Mouse (Mus musculus) small intestine, adult 2 months (tissue): Measurements from ENCODE around the gene Kcnip1.

Experiments
- CTCF ChIP-seq: fragments of 200-500 bp; IDR thresholded peaks from 2 replicates; pipeline ENCODE4 v1.5.1; 2012; ENCODE audit warnings: low read depth, mild to moderate bottlenecking, control low read depth, inconsistent platforms, low read length, moderate library complexity, mixed read lengths; ENCODE audit not compliant: insufficient replicate concordance, insufficient read length; ENCODE audit errors: extremely low read depth
- POLR2A ChIP-seq: fragments of 200-500 bp; IDR thresholded peaks from 2 replicates; pipeline ENCODE4 v1.6.1; 2012; ENCODE audit warnings: low read depth, mild to moderate bottlenecking, control low read depth, inconsistent platforms, low read length, moderate library complexity

DNA sequence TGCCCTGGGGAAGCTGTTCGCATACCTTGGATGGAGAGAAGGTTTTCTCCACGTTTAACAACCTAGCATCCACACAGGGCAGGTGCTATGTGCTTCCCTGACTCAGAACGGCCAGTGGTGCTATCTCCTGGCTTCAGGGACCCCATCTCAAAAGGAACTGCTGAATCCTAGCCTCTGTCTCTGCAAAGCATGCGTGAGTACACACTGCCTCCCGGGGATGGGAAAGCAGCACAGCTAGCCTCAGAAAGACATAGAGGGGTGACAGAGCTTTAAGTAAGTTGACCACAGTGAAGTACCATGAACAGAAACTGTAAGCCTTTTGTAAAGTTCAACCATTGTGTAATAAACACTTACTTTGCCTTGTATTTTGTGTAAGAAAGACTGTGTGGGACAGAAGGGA is 544 bp upstream of the Kcnip1 start:
- TF ChIP-seq POLR2A, result no peak
- no peak for TF ChIP-seq CTCF
